Mouse (Mus musculus) layer of hippocampus, adult 9-11 months (tissue): ENCODE measurements at regions not wholly inside any gene's neighbourhood (a gene's known extent, or its start where the extent isn't known, plus 50 kb on each side); places are given as distances from the start of the nearest gene placed in this dataset.

Source experiments
- DNase-seq: peaks from one replicate; pipeline ENCODE4 v3.0.0; 2022

GRCm38 (mm10) chr2:78804931-78805330 is 63.0 kb upstream of the Ube2e3 start:
- no peak for DNase-seq

GRCm38 (mm10) chr2:78803543-78803942 is 64.4 kb upstream of the Ube2e3 start:
- DNase-seq: no peak

GRCm38 (mm10) chr2:78795446-78795845 is 72.5 kb upstream of the Ube2e3 start:
- DNase-seq: peak; percentile 2

- DNase-seq: no peak
Observed at GRCm38 (mm10) chr2:78794734-78795133, 73.2 kb upstream of the Ube2e3 start.

- DNase-seq: no peak
Observed at GRCm38 (mm10) chr2:78789124-78789523, 78.8 kb upstream of the Ube2e3 start.

GRCm38 (mm10) chr2:78788222-78788621 is 79.7 kb upstream of the Ube2e3 start:
- DNase-seq: no peak

GRCm38 (mm10) chr2:78779949-78780348 is 88.0 kb upstream of the Ube2e3 start:
- DNase-seq: peak; percentile 17

- no peak for DNase-seq
Observed at GRCm38 (mm10) chr2:78777589-78777988, 90.3 kb upstream of the Ube2e3 start.

GRCm38 (mm10) chr2:78754362-78754761 is 113.6 kb upstream of the Ube2e3 start:
- DNase-seq: no peak

GRCm38 (mm10) chr2:78753918-78754317 is 114.0 kb upstream of the Ube2e3 start:
- DNase-seq: peak; percentile 5

- DNase-seq: peak; percentile 33
Observed at GRCm38 (mm10) chr2:78730161-78730560, 137.8 kb upstream of the Ube2e3 start.

GRCm38 (mm10) chr2:78726060-78726459 is 141.9 kb upstream of the Ube2e3 start:
- no peak for DNase-seq

GRCm38 (mm10) chr2:78724416-78724815 is 143.5 kb upstream of the Ube2e3 start:
- DNase-seq: no peak

- peak; percentile 56 for DNase-seq
Observed at GRCm38 (mm10) chr2:78723423-78723822, 144.5 kb upstream of the Ube2e3 start.

GRCm38 (mm10) chr2:78722739-78723138 is 145.2 kb upstream of the Ube2e3 start:
- DNase-seq: no peak

- DNase-seq: no peak
Observed at GRCm38 (mm10) chr2:78718550-78718949, 149.4 kb upstream of the Ube2e3 start.

- no peak for DNase-seq
Observed at GRCm38 (mm10) chr2:78716157-78716798, 151.6 kb upstream of the Ube2e3 start.

GRCm38 (mm10) chr2:78694851-78695250 is 173.1 kb upstream of the Ube2e3 start:
- DNase-seq: no peak

GRCm38 (mm10) chr2:78656668-78657067 is 211.3 kb upstream of the Ube2e3 start:
- DNase-seq: peak; percentile 6

GRCm38 (mm10) chr2:78655156-78655855 is 212.6 kb upstream of the Ube2e3 start:
- peak; percentile 81 for DNase-seq

- no peak for DNase-seq
Observed at GRCm38 (mm10) chr2:78651549-78651948, 216.4 kb upstream of the Ube2e3 start.

GRCm38 (mm10) chr2:78640361-78640760 is 227.6 kb upstream of the Ube2e3 start:
- no peak for DNase-seq

GRCm38 (mm10) chr2:78625264-78625663 is 242.7 kb upstream of the Ube2e3 start:
- DNase-seq: no peak

- peak; percentile 24 for DNase-seq
Observed at GRCm38 (mm10) chr2:78606388-78606787, 261.5 kb upstream of the Ube2e3 start.

- no peak for DNase-seq
Observed at GRCm38 (mm10) chr2:78600753-78601152, 267.2 kb upstream of the Ube2e3 start.
